Comparison of ENCODE assay signal across 13 mouse cellular contexts in the genomic region with DNA sequence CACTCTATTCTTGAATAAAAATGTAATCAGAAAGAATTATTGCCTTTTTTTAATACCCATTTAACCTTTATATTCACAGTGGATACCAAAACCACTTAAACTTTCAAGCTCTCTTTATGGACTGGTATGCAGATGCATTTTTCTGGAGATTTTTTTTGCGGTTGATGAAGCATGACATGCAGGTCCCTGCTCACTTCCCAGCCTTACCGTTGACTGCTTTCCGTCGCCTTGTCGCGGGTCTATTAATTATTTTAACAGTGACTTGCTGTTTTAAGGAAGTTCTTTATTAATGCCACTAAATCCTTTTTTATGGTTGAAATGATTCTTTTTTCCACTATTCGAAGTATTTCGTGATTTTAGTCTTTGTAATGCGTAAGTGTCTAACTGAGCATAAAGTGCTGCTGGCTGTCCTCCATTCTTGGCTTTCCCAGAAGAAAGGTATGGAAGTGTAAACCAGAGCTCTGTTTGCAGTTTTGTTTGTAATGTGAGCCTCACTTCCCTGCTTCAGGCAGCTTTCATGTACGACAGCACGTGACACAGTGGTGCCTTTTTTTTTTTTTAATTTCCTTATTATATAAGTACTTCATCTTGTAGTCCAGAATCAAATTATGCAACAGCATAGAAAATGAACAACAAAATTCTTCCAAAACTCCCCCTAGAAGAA.
DNase-seq lines count a peak whose midpoint lies in the region; ATAC-seq and TF ChIP-seq lines count a peak whose summit lies in the region.
"Had no signal": no experiment of that assay in that cellular context is flagged by ENCODE, and none has a peak within 500 bp of the region (broad histone marks: within the 10 kb centered on the region; RNA-seq: fewer than 3 reads in every experiment).

No protein-coding gene starts in this region.

- TF ChIP-seq POLR2A in limb, embryonic 14.5 days (IDR thresholded peaks at IDR 0.05; ENCODE audit: borderline replicate concordance, extremely low read depth, insufficient read depth, insufficient read length) = no peak

- H3K4me2 ChIP-seq in embryonic facial prominence, embryonic 14.5 days (ENCODE audit: low read depth, low read length) = peak overlapping the region; percentile 18; the same call in 1 of the 2 replicates
- H3K4me2 ChIP-seq in limb, embryonic 14.5 days (replicated peaks; ENCODE audit: low read depth, low read length, severe bottlenecking) = peak overlapping the region; percentile 24; the same call in 1 of the 2 replicates
- H3K4me2 ChIP-seq: heart, embryonic 11.5 days; liver, embryonic 13.5 days had no signal

- no peaks in the 10 kb centered on the region for H3K27me3 ChIP-seq in embryonic facial prominence, embryonic 14.5 days (replicated peaks; ENCODE audit: control insufficient read depth, insufficient read depth, low read length)
- no peaks in the 10 kb centered on the region for H3K27me3 ChIP-seq in limb, embryonic 14.5 days (ENCODE audit: control insufficient read depth, insufficient read depth, low read length)
- H3K27me3 ChIP-seq: liver, embryonic 13.5 days had no signal

- no peak overlapping the region for H3K9ac ChIP-seq in embryonic facial prominence, embryonic 14.5 days (ENCODE audit: low read depth, low read length)
- H3K9ac ChIP-seq in limb, embryonic 14.5 days (ENCODE audit: low read depth, low read length, severe bottlenecking) = no peak overlapping the region
- H3K9ac ChIP-seq: liver, embryonic 13.5 days had no signal

- no peaks in the 10 kb centered on the region for H3K9me3 ChIP-seq in embryonic facial prominence, embryonic 14.5 days (ENCODE audit: control insufficient read depth, low read length)
- no peaks in the 10 kb centered on the region for H3K9me3 ChIP-seq in limb, embryonic 14.5 days (ENCODE audit: control insufficient read depth, low read length)
- H3K9me3 ChIP-seq: liver, embryonic 13.5 days had no signal

- WGBS in embryonic facial prominence, embryonic 14.5 days = 33% methylated on average over 11 of the region's 11 CpGs
- 24% methylated on average over 11 of the region's 11 CpGs for whole genome bisulfite sequencing in limb, embryonic 14.5 days

- H3K27ac ChIP-seq in embryonic facial prominence, embryonic 14.5 days (replicated peaks; ENCODE audit: low read depth, low read length) = peak overlapping the region; percentile 28; the same call in 1 of the 2 replicates
- no peak overlapping the region for H3K27ac ChIP-seq in limb, embryonic 14.5 days (replicated peaks; ENCODE audit: low read depth, low read length)
- H3K27ac ChIP-seq: liver, embryonic 13.5 days had no signal

- 0 out of 2 replicates have a peak, but pooled peaks cover 4% of the 10 kb centered on the region for H3K4me1 ChIP-seq in embryonic facial prominence, embryonic 14.5 days (ENCODE audit: control insufficient read depth, insufficient read depth, low read length)
- H3K4me1 ChIP-seq in limb, embryonic 14.5 days (ENCODE audit: control insufficient read depth, insufficient read depth, low read length) = peaks cover 19% of the 10 kb centered on the region
- H3K4me1 ChIP-seq: liver, embryonic 13.5 days had no signal

- no peaks in the 10 kb centered on the region for H3K36me3 ChIP-seq in embryonic facial prominence, embryonic 14.5 days (ENCODE audit: control insufficient read depth, insufficient read depth, low read length)
- no peaks in the 10 kb centered on the region for H3K36me3 ChIP-seq in limb, embryonic 14.5 days (ENCODE audit: control insufficient read depth, insufficient read depth, low read length)
- H3K36me3 ChIP-seq: liver, embryonic 13.5 days had no signal

- peak; percentile 36 for DNase-seq in kidney, adult 9 months
- DNase-seq in kidney, adult 11 months = no peak
- peak; percentile 61 for DNase-seq in Muller cell, postnatal 12 days (ENCODE audit: inconsistent ontology term)
- peak; percentile 68 for DNase-seq in embryonic facial prominence, embryonic 14.5 days (ENCODE audit: low spot score)
- peak; percentile 47 for DNase-seq in limb, embryonic 14.5 days (ENCODE audit: low spot score)
- no peak for DNase-seq in frontal cortex, postnatal 36 days (ENCODE audit: low spot score in 2 of 2)
- DNase-seq in gastrocnemius, adult 18-20 months (ENCODE audit: low spot score) = no peak
- DNase-seq in gastrocnemius, postnatal 4 days (ENCODE audit: low spot score in 2 of 2) = no peak
- DNase-seq: adrenal gland, adult 8-10 months; cerebellum, postnatal 25 days; liver, embryonic 13.5 days; thymus, postnatal 25 days had no signal

- peak; percentile 62; the same call in 1 of the 2 replicates for ATAC-seq in embryonic facial prominence, embryonic 14.5 days (ENCODE audit: low read depth)
- peak; percentile 73 for ATAC-seq in limb, embryonic 14.5 days (ENCODE audit: low FRiP score, low read depth)

- H3K4me3 ChIP-seq in embryonic facial prominence, embryonic 14.5 days (ENCODE audit: low read depth, low read length) = no peak overlapping the region
- H3K4me3 ChIP-seq in limb, embryonic 14.5 days (replicated peaks; ENCODE audit: low read length) = no peak overlapping the region
- H3K4me3 ChIP-seq: liver, embryonic 13.5 days had no signal

Comparison
In these comparisons a context has a peak if more than half of its experiments do, and no peak if none do; other contexts are left out.
1. DNase-seq: peak in kidney, adult 9 months (single experiment), Muller cell, postnatal 12 days (single experiment), embryonic facial prominence, embryonic 14.5 days (single experiment) and limb, embryonic 14.5 days (single experiment); none in kidney, adult 11 months (single experiment), frontal cortex, postnatal 36 days (0 of 2), gastrocnemius, adult 18-20 months (single experiment) and gastrocnemius, postnatal 4 days (0 of 2).